In the genomic region with DNA sequence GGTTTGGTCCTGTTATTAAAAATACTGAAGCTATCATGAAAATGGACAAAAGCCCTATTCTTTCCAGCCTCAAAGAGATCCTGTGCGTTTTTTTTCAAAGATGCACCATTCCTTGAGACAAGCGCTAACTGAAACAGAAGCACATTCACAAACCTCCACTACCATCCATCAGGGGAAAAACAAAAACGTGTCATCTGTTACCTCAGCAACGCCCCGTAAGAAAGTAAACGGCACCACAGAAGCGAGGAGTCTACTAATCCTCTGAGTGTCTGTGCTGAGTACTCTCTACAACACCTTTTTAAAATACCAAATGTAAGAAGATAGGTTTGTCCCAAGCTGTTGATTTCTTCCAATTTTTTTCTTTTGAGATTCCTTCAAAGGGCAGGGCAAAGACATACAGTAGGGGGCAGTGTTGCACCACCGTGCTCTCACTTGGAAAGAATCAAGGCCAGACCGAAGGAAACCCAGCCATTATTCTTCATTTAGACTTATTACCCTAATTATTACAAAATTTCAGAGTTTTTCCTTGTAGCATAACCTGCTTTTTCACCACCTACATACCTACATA, we compare ENCODE assay signal across 8 mouse cellular contexts.
DNase-seq lines count a peak whose midpoint lies in the region; ATAC-seq and TF ChIP-seq lines count a peak whose summit lies in the region.

No protein-coding gene starts in this region.

- intact Hi-C loops in heart, postnatal 10 days (cut with DNase I) = loop anchor here (2.0 to 10.0 kb wide), 5 partner anchors 123 to 723 kb away; no protein-coding TSS in a partner anchor

- no peaks in the 10 kb centered on the region for H3K27me3 ChIP-seq in embryonic facial prominence, embryonic 11.5 days (ENCODE audit: control insufficient read depth, insufficient read depth, low read length)
- no peaks in the 10 kb centered on the region for H3K27me3 ChIP-seq in liver, postnatal 0 days (ENCODE audit: insufficient read depth, low read length)

- 17% methylated on average over 9 of the region's 9 CpGs for WGBS in embryonic facial prominence, embryonic 11.5 days
- WGBS in liver, postnatal 0 days (ENCODE audit: insufficient replicate concordance) = 24% methylated on average over 9 of the region's 9 CpGs

- no peaks in the 10 kb centered on the region for H3K36me3 ChIP-seq in embryonic facial prominence, embryonic 11.5 days (replicated peaks; ENCODE audit: control insufficient read depth, insufficient read depth, low read depth, low read length)
- no peaks in the 10 kb centered on the region for H3K36me3 ChIP-seq in liver, postnatal 0 days (replicated peaks; ENCODE audit: insufficient read depth, low read length)

- no peaks in the 10 kb centered on the region for H3K4me1 ChIP-seq in embryonic facial prominence, embryonic 11.5 days (ENCODE audit: control insufficient read depth, insufficient read depth, low read length)
- H3K4me1 ChIP-seq in liver, postnatal 0 days (ENCODE audit: insufficient read depth) = 0 out of 2 replicates have a peak, but pooled peaks cover 3% of the 10 kb centered on the region

- ATAC-seq in embryonic facial prominence, embryonic 11.5 days (replicated peaks; ENCODE audit: insufficient number of reproducible peaks, low FRiP score, low TSS enrichment, low read depth) = no peak
- ATAC-seq in liver, postnatal 0 days = no peak

- H3K4me3 ChIP-seq in embryonic facial prominence, embryonic 11.5 days (ENCODE audit: low read depth, low read length) = no peak overlapping the region
- no peak overlapping the region for H3K4me3 ChIP-seq in liver, postnatal 0 days (ENCODE audit: low read depth, low read length)

- H3K27ac ChIP-seq in embryonic facial prominence, embryonic 11.5 days (replicated peaks; ENCODE audit: low read depth, low read length) = peak overlapping the region; percentile 67; the same call in 1 of the 2 replicates
- no peak overlapping the region for H3K27ac ChIP-seq in liver, postnatal 0 days (ENCODE audit: low read depth)

- TF ChIP-seq EP300 in liver, postnatal 0 days (IDR thresholded peaks at IDR 0.05; ENCODE audit: low read depth) = no peak

- no peaks in the 10 kb centered on the region for H3K9me3 ChIP-seq in embryonic facial prominence, embryonic 11.5 days (replicated peaks; ENCODE audit: control insufficient read depth, low read length)
- H3K9me3 ChIP-seq in liver, postnatal 0 days (ENCODE audit: low read length) = no peaks in the 10 kb centered on the region

- H3K4me2 ChIP-seq in embryonic facial prominence, embryonic 11.5 days (ENCODE audit: low read depth, low read length) = peak overlapping the region; percentile 23; the same call in 1 of the 2 replicates
- no peak overlapping the region for H3K4me2 ChIP-seq in liver, postnatal 0 days (ENCODE audit: low read depth, low read length)

- DNase-seq in CD4-positive, CD25-positive, alpha-beta regulatory T cell, adult 2 months (ENCODE audit: low read depth, low spot score) = peak; percentile 75
- DNase-seq in adrenal gland, postnatal 10 days = peak; percentile 86
- peak; percentile 89 for DNase-seq in embryonic facial prominence, embryonic 11.5 days (ENCODE audit: low spot score)
- peak; percentile 75 to 86 for DNase-seq in heart, postnatal 10 days
- DNase-seq in kidney, postnatal 25 days = peak; percentile 65 to 87
- peak; percentile 62 for DNase-seq in liver, postnatal 0 days
- DNase-seq in ovary, postnatal 36 days (ENCODE audit: low spot score) = peak; percentile 58
- peak; percentile 67 for DNase-seq in thymus, postnatal 14 days

- peak; percentile 77 for TF ChIP-seq CTCF in liver, postnatal 0 days (IDR thresholded peaks at IDR 0.05; ENCODE audit: low read depth)

- H3K9ac ChIP-seq in embryonic facial prominence, embryonic 11.5 days (replicated peaks; ENCODE audit: low read length) = no peak overlapping the region
- H3K9ac ChIP-seq in liver, postnatal 0 days (replicated peaks) = no peak overlapping the region
